ENCODE assay signal across 33 mouse cellular contexts in genomic region chr3:122929723-122930122, GRCm38 (mm10). TPM values are rescaled to one million over a fixed set of nuclear protein-coding genes. Genes with fewer than 3 reads are reported as not detected.
DNase-seq lines count a peak whose midpoint lies in the region; TF ChIP-seq lines count a peak whose summit lies in the region.
"Had no signal": no experiment of that assay in that cellular context is flagged by ENCODE, and none has a peak within 500 bp of the region (broad histone marks: within the 10 kb centered on the region; RNA-seq: fewer than 3 reads in every experiment).

No protein-coding gene starts in this region.

- TF ChIP-seq CTCF in cerebellum, adult 2 months (IDR thresholded peaks at IDR 0.05; ENCODE audit: borderline replicate concordance, insufficient read depth, low read depth, low read length): no peak
- no peak for TF ChIP-seq CTCF in left cerebral cortex, adult 2 months (IDR thresholded peaks at IDR 0.05)

- no peak overlapping the region; the same call in 1 of the 2 replicates for H3K27ac ChIP-seq in cerebellum, adult 2 months (ENCODE audit: insufficient read depth, low read length)
- no peak overlapping the region for H3K27ac ChIP-seq in left cerebral cortex, adult 2 months
- H3K27ac ChIP-seq: forebrain, embryonic 13.5 days; heart, embryonic 10.5 days; hindbrain, embryonic 14.5 days; layer of hippocampus, adult 2 months; limb, embryonic 13.5 days; liver, embryonic 13.5 days; stomach, embryonic 15.5 days had no signal

- DNase-seq in cerebellum, adult 2 months: peak; percentile 34 to 61
- no peak for DNase-seq in cerebellum, adult 11 months
- DNase-seq in frontal cortex, postnatal 36 days (ENCODE audit: low spot score in 2 of 2): peak; percentile 45 to 56
- no peak for DNase-seq in frontal cortex, postnatal 10 days (ENCODE audit: low spot score in 2 of 2)
- DNase-seq in left cerebral cortex, adult 2 months (ENCODE audit: extremely low spot score in 1 of 2, low spot score in 2 of 2): peak; percentile 37 to 52
- no peak for DNase-seq in left cerebral cortex, postnatal 4 days
- DNase-seq in left cerebral cortex, postnatal 14 days (ENCODE audit: low spot score in 2 of 2): peak; percentile 34 to 35
- no peak for DNase-seq in embryo, embryonic 10 days (ENCODE audit: low spot score)
- DNase-seq: adrenal gland, postnatal 14 days; heart, postnatal 4 days; kidney, adult 2 months; kidney, postnatal 14 days; liver, embryonic 13.5 days; lung, adult 2 months; lung, postnatal 14 days; thymus, adult 18-20 months; thymus, postnatal 36 days had no signal

- intact Hi-C loops in left cerebral cortex, adult 2 months (cut with DNase I): loop anchor here (10.0 kb wide), 1 partner anchor 635 kb away; the partner anchor contains the start of gene Bcar3
- intact Hi-C loops in left cerebral cortex, postnatal 4 days (cut with DNase I): loop anchor here (10.0 kb wide), 1 partner anchor 395 kb away; no protein-coding TSS in a partner anchor
- intact Hi-C loops in left cerebral cortex, postnatal 14 days (cut with DNase I): no loop called here

- H3K27me3 ChIP-seq in cerebellum, adult 2 months (ENCODE audit: control insufficient read depth, insufficient read depth, low read length): no peaks in the 10 kb centered on the region
- H3K27me3 ChIP-seq: forebrain, embryonic 13.5 days; limb, embryonic 13.5 days; liver, embryonic 13.5 days; stomach, embryonic 15.5 days had no signal

- H3K4me1 ChIP-seq in cerebellum, adult 2 months (ENCODE audit: control insufficient read depth, insufficient read depth, low read length): peaks cover 3% of the 10 kb centered on the region

- no peak for TF ChIP-seq POLR2A in cerebellum, adult 2 months (IDR thresholded peaks at IDR 0.05; ENCODE audit: borderline replicate concordance, insufficient read depth, low read length)

- WGBS in cerebellum, adult 2 months: 11% methylated on average over 6 of the region's 6 CpGs

- H3K4me3 ChIP-seq in cerebellum, adult 2 months (replicated peaks; ENCODE audit: insufficient read depth, low read depth, low read length): no peak overlapping the region
- no peak overlapping the region for H3K4me3 ChIP-seq in left cerebral cortex, adult 2 months
- H3K4me3 ChIP-seq: forebrain, embryonic 13.5 days; heart, embryonic 10.5 days; layer of hippocampus, adult 2 months; limb, embryonic 13.5 days; liver, embryonic 13.5 days; stomach, embryonic 15.5 days had no signal

RNA-seq across cellular contexts. Expression of gene 1810037I17Rik, which starts 5.7 kb away (rescaled TPM):
- 69.9 and 71.9 TPM in 2 replicates for polyA plus RNA-seq in cerebellum, adult 2 months (2012; rRNA removed)
- 10 to 100 TPM; 58.3 to 59.5 TPM for total RNA-seq in left cerebral cortex, adult 2 months (2021)
- 10 to 100 TPM; 35.7 to 38.0 TPM for total RNA-seq in left cerebral cortex, postnatal 4 days (2021)
- total RNA-seq in left cerebral cortex, postnatal 14 days (2021): 10 to 100 TPM; 52.6 to 57.9 TPM

RNA-seq across cellular contexts. Expression of gene Gm10959, which starts 10.6 kb away (rescaled TPM):
- not detected in 2 replicates for polyA plus RNA-seq in cerebellum, adult 2 months (2012; rRNA removed)
- total RNA-seq in left cerebral cortex, adult 2 months (2021): not detected
- not detected for total RNA-seq in left cerebral cortex, postnatal 4 days (2021)
- not detected for total RNA-seq in left cerebral cortex, postnatal 14 days (2021)
- total RNA-seq: adrenal gland, postnatal 14 days; gastrocnemius, adult 18-20 months; gastrocnemius, postnatal 4 days; heart, postnatal 4 days; layer of hippocampus, adult 2 months; megakaryocyte progenitor cell, adult 5-6 weeks; midbrain, postnatal 0 days had no signal
- polyA plus RNA-seq: brain, embryonic 14.5 days; embryonic facial prominence, embryonic 14.5 days; forebrain, embryonic 13.5 days; heart, embryonic 10.5 days; heart, embryonic 16.5 days; hindbrain, embryonic 14.5 days; intestine, embryonic 14.5 days; kidney, adult 2 months; limb, embryonic 13.5 days; liver, embryonic 13.5 days; lung, adult 2 months; midbrain, embryonic 11.5 days; midbrain, postnatal 0 days; neural tube, embryonic 14.5 days; stomach, embryonic 15.5 days had no signal

RNA-seq across cellular contexts. Expression of gene Fabp2, which starts 34.9 kb away (rescaled TPM):
- not detected in 2 replicates for polyA plus RNA-seq in cerebellum, adult 2 months (2012; rRNA removed)
- total RNA-seq in left cerebral cortex, adult 2 months (2021): not detected
- not detected for total RNA-seq in left cerebral cortex, postnatal 4 days (2021)
- not detected for total RNA-seq in left cerebral cortex, postnatal 14 days (2021)
- total RNA-seq: gastrocnemius, adult 18-20 months; gastrocnemius, postnatal 4 days; heart, postnatal 4 days; layer of hippocampus, adult 2 months; megakaryocyte progenitor cell, adult 5-6 weeks; midbrain, postnatal 0 days had no signal
- polyA plus RNA-seq: brain, embryonic 14.5 days; embryonic facial prominence, embryonic 14.5 days; hindbrain, embryonic 14.5 days; kidney, adult 2 months; lung, adult 2 months; midbrain, embryonic 11.5 days; midbrain, postnatal 0 days; neural tube, embryonic 14.5 days had no signal

RNA-seq across cellular contexts. Expression of gene Usp53, which starts 54.6 kb away (rescaled TPM):
- polyA plus RNA-seq in cerebellum, adult 2 months (2012; rRNA removed): 15.3 and 18.3 TPM in 2 replicates
- total RNA-seq in left cerebral cortex, adult 2 months (2021): 10 to 100 TPM; 27.9 to 39.1 TPM
- total RNA-seq in left cerebral cortex, postnatal 4 days (2021): 10 to 100 TPM; 17.8 to 19.0 TPM
- total RNA-seq in left cerebral cortex, postnatal 14 days (2021): 10 to 100 TPM; 18.4 to 21.8 TPM

Comparison
In these comparisons a context has a peak if more than half of its experiments do, and no peak if none do; other contexts are left out.
1. DNase-seq: peak in cerebellum, adult 2 months (2 of 2), frontal cortex, postnatal 36 days (2 of 2), left cerebral cortex, adult 2 months (2 of 2) and left cerebral cortex, postnatal 14 days (2 of 2); none in cerebellum, adult 11 months (single experiment), frontal cortex, postnatal 10 days (0 of 2), left cerebral cortex, postnatal 4 days (single experiment) and embryo, embryonic 10 days (single experiment).